ENCODE assay signal across 8 mouse cellular contexts in genomic region chr10:12614465-12615199, GRCm38 (mm10).
A peak's percentile ranks its signal among the peaks of the same experiment; 100 is the strongest.
DNase-seq lines count a peak whose midpoint lies in the region; ATAC-seq and TF ChIP-seq lines count a peak whose summit lies in the region.

No protein-coding gene starts in this region.

- WGBS in forebrain, embryonic 13.5 days: under 1% methylated on average over 22 of the region's 22 CpGs
- WGBS in midbrain, embryonic 15.5 days: 2% methylated on average over 22 of the region's 22 CpGs

- H3K4me1 ChIP-seq in forebrain, embryonic 13.5 days: peaks cover 11% of the 10 kb centered on the region; the same call in 1 of the 2 replicates
- H3K4me1 ChIP-seq in midbrain, embryonic 15.5 days: peaks cover 8% of the 10 kb centered on the region; the same call in 1 of the 2 replicates

- H3K27ac ChIP-seq in forebrain, embryonic 13.5 days: no peak overlapping the region
- peak overlapping the region; percentile 70 for H3K27ac ChIP-seq in midbrain, embryonic 15.5 days

- DNase-seq in kidney, postnatal 10 days: peak; percentile 20
- no peak for DNase-seq in kidney, adult 18-20 months
- DNase-seq in brain, embryonic 14.5 days (ENCODE audit: low read depth): peak; percentile 75
- peak; percentile 29 for DNase-seq in layer of hippocampus, adult 9-11 months
- no peak for DNase-seq in ovary, postnatal 10 days (ENCODE audit: low spot score)
- no peak for DNase-seq in urinary bladder, adult 2 months (ENCODE audit: low spot score)

- H3K4me2 ChIP-seq in forebrain, embryonic 13.5 days: peak overlapping the region; percentile 77
- peak overlapping the region; percentile 81 for H3K4me2 ChIP-seq in midbrain, embryonic 15.5 days

- no peaks in the 10 kb centered on the region for H3K27me3 ChIP-seq in forebrain, embryonic 13.5 days
- H3K27me3 ChIP-seq in midbrain, embryonic 15.5 days (replicated peaks): no peaks in the 10 kb centered on the region

- H3K9ac ChIP-seq in forebrain, embryonic 13.5 days: peak overlapping the region; percentile 71
- H3K9ac ChIP-seq in midbrain, embryonic 15.5 days: peak overlapping the region; percentile 57

- no peaks in the 10 kb centered on the region for H3K9me3 ChIP-seq in forebrain, embryonic 13.5 days (replicated peaks)
- no peaks in the 10 kb centered on the region for H3K9me3 ChIP-seq in midbrain, embryonic 15.5 days

- TF ChIP-seq POLR2A in brain, embryonic 14.5 days (IDR thresholded peaks at IDR 0.05; ENCODE audit: borderline replicate concordance, extremely low read depth, insufficient read depth, insufficient read length, poor library complexity, severe bottlenecking): no peak

- ATAC-seq in forebrain, embryonic 13.5 days: peak; percentile 70
- ATAC-seq in midbrain, embryonic 15.5 days (replicated peaks): peak; percentile 76

- TF ChIP-seq CTCF in brain, embryonic 14.5 days (IDR thresholded peaks at IDR 0.05; ENCODE audit: borderline replicate concordance, extremely low read depth, insufficient read depth, insufficient read length): no peak

- no peaks in the 10 kb centered on the region for H3K36me3 ChIP-seq in forebrain, embryonic 13.5 days (ENCODE audit: poor library complexity, severe bottlenecking)
- H3K36me3 ChIP-seq in midbrain, embryonic 15.5 days (replicated peaks): no peaks in the 10 kb centered on the region

- peak overlapping the region; percentile 48 for H3K4me3 ChIP-seq in forebrain, embryonic 13.5 days
- H3K4me3 ChIP-seq in midbrain, embryonic 15.5 days: peak overlapping the region; percentile 55

Comparison
In these comparisons a context has a peak if more than half of its experiments do, and no peak if none do; other contexts are left out.
1. DNase-seq: peak in kidney, postnatal 10 days (single experiment), brain, embryonic 14.5 days (single experiment) and layer of hippocampus, adult 9-11 months (single experiment); none in kidney, adult 18-20 months (single experiment), ovary, postnatal 10 days (single experiment) and urinary bladder, adult 2 months (single experiment).